Mouse (Mus musculus) heart, postnatal 0 days (tissue): ENCODE measurements at regions not wholly inside any gene's neighbourhood (a gene's known extent, or its start where the extent isn't known, plus 50 kb on each side); places are given as distances from the start of the nearest gene placed in this dataset.

Experiments
- ATAC-seq: fragments of 200-750 bp; cut with Nextera tagmentation; 2 replicates; pipeline ENCODE4 v1.8.0; 2017; ENCODE audit warnings: low read depth, moderate number of reproducible peaks, moderate library complexity; ENCODE audit not compliant: insufficient read depth
- DNase-seq: peaks from one replicate; pipeline ENCODE4 v3.0.0-alpha.2; 2016; ENCODE audit warnings: low spot score
- H3K27ac ChIP-seq: fragments of 300-500 bp; sonication (generic); 2 replicates; pipeline ENCODE4 v1.5.1; 2014; ENCODE audit warnings: low read depth, mild to moderate bottlenecking
- H3K27me3 ChIP-seq: fragments of 300-500 bp; sonication (generic); 2 replicates; pipeline ENCODE4 v1.6.1; 2014; ENCODE audit warnings: low read length, mixed read lengths; ENCODE audit not compliant: control insufficient read depth, insufficient read depth
- H3K36me3 ChIP-seq: fragments of 300-500 bp; sonication (generic); replicated peaks from 2 replicates; pipeline ENCODE4 v1.6.1; 2014; ENCODE audit warnings: low read length, mixed read lengths; ENCODE audit not compliant: control insufficient read depth, insufficient read depth
- H3K4me1 ChIP-seq: fragments of 300-500 bp; sonication (generic); 2 replicates; pipeline ENCODE4 v1.6.1; 2014; ENCODE audit warnings: antibody characterized with exemption; ENCODE audit not compliant: control insufficient read depth, insufficient read depth
- H3K4me2 ChIP-seq: fragments of 300-500 bp; sonication (generic); 2 replicates; pipeline ENCODE4 v1.6.1; 2014; ENCODE audit warnings: low read depth, mild to moderate bottlenecking, low read length, moderate library complexity
- H3K4me3 ChIP-seq: fragments of 300-500 bp; sonication (generic); 2 replicates; pipeline ENCODE4 v1.5.1; 2014; ENCODE audit warnings: low read depth, low read length
- H3K9ac ChIP-seq: fragments of 300-500 bp; sonication (generic); replicated peaks from 2 replicates; pipeline ENCODE4 v1.6.1; 2014; ENCODE audit warnings: low read depth, low read length, mixed read lengths
- H3K9me3 ChIP-seq: fragments of 300-500 bp; sonication (generic); replicated peaks from 2 replicates; pipeline ENCODE4 v1.6.1; 2016; ENCODE audit warnings: low read length; ENCODE audit not compliant: control insufficient read depth
- CTCF ChIP-seq: IDR thresholded peaks from 2 replicates; pipeline ENCODE4 v1.5.1; 2016; ENCODE audit warnings: antibody characterized with exemption, control low read depth, low read depth
- EP300 ChIP-seq: IDR thresholded peaks from 2 replicates; pipeline ENCODE4 v1.6.1; 2016; ENCODE audit warnings: antibody characterized with exemption, low read depth
- WGBS: fragments of 180-500 bp; shearing (Covaris S2); extraction: QIAGEN DNeasy Blood & Tissue Kit; methylation state at CpG from one replicate; pipeline ENCODE4 v1.1.7; 2014; 5-methylcytosine and 5-hydroxymethylcytosine counted together

DNA sequence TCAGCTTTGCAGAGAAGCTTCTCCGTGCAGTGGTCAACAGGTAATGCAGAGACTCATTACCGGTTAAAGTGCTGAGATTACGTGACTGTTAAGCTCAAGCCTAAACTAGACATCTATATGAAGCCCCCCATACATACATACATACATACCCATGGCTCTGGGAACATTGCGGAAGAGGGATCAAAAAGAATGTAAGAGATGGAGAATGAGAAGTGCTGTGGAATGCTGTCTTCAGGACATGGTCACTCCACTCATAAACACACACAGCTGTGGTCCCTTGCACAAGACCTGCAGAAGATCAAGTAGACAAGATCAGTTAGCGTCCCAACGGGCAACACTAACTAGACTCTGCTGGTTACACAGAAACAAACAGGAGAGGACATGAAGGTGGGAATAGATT is 265.2 kb downstream of the Rps15a start:
- no peak for ATAC-seq

DNA sequence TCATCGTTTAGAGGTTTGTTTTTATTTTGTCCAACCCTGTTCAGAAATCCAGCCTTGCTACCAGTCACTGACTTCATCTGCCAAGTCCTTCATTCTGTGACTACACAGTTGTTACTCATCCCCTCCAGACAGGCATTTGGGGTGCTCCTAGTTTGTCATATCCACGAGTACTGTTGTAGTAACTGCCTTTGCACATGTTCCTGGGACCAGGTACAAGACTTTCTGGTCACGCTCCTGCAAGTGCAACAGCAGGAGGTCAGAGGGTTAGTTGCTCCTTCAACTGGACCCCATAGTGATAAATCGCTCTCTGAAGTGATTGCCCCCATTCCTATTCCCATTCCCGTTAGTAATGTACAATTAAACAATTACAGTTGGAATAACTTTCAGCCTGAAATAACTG is 269.9 kb downstream of the Rps15a start:
- Histone ChIP-seq H3K4me3 (no peak overlapping the region), H3K4me1 (no peaks in the 10 kb centered on the region), H3K9me3 (no peaks in the 10 kb centered on the region), H3K4me2 (no peak overlapping the region), H3K9ac (no peak overlapping the region), H3K27ac (no peak overlapping the region), H3K36me3 (no peaks in the 10 kb centered on the region), H3K27me3 (no peaks in the 10 kb centered on the region)
- DNase-seq = no peak
- no peak for ATAC-seq
- WGBS = 76% methylated on average over 5 of the region's 5 CpGs
- TF ChIP-seq CTCF (no peak), EP300 (no peak)

More for the DNA sequence above, 265.2 kb downstream of the Rps15a start:
- no peaks in the 10 kb centered on the region for H3K4me1 ChIP-seq
- H3K4me2 ChIP-seq = no peak overlapping the region
- no peak overlapping the region for H3K4me3 ChIP-seq
- no peaks in the 10 kb centered on the region for H3K9me3 ChIP-seq
- TF ChIP-seq EP300 (no peak), CTCF (no peak)
- WGBS = 87% methylated on average over 6 of the region's 6 CpGs
- DNase-seq = no peak
- H3K9ac ChIP-seq = no peak overlapping the region
- no peaks in the 10 kb centered on the region for H3K27me3 ChIP-seq
- H3K27ac ChIP-seq = no peak overlapping the region
- H3K36me3 ChIP-seq = no peaks in the 10 kb centered on the region

DNA sequence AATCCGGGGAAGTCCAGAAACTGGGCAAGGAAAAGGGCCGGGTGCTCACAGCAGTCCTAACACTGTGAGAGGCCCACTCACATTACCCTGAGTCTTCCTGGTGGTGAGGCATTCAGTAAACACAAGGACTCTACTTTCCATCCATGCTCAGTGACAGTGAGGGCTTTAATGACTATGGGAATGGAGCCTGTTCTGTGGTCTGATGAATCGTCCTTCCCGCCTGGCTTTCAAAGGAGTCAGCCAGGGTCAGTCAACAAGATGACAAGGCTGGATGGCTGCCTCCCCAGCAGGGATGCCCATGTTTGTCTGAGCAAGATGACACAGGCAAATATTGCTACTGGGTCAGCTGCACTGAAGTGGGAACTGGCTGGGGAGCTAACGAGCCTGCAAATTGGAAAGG is 273.2 kb downstream of the Rps15a start:
- Histone ChIP-seq H3K36me3 (no peaks in the 10 kb centered on the region), H3K27ac (no peak overlapping the region), H3K9me3 (no peaks in the 10 kb centered on the region), H3K27me3 (no peaks in the 10 kb centered on the region), H3K4me1 (no peaks in the 10 kb centered on the region), H3K9ac (no peak overlapping the region), H3K4me3 (no peak overlapping the region), H3K4me2 (no peak overlapping the region)
- no peak for DNase-seq
- TF ChIP-seq CTCF (no peak), EP300 (no peak)
- 49% methylated on average over 5 of the region's 5 CpGs for WGBS
- no peak for ATAC-seq

DNA sequence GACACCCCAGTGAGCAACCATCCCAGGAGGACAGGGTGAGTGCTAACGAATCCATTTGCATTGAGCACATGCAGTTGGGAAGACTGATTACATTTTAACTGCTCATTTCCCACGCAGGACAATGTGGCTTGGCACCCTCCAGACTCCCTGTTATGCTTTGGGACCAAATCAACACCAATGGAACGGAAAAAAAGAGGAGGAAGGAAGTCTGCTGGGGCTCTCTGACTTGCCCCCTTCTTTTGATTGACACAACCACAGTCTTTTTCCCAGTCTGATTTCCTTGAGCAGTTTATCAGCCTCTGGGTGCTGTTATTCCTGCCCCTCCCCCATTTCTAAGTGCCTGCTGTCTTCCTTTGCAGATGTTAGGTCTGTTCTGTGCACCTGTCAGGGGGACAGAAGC is 321.0 kb downstream of the Rps15a start:
- TF ChIP-seq EP300 = no peak
- TF ChIP-seq CTCF = no peak
- ATAC-seq (no peak), DNase-seq (no peak)
- Histone ChIP-seq H3K36me3 (no peaks in the 10 kb centered on the region), H3K9me3 (no peaks in the 10 kb centered on the region), H3K9ac (no peak overlapping the region), H3K27me3 (no peaks in the 10 kb centered on the region), H3K4me2 (no peak overlapping the region), H3K27ac (no peak overlapping the region), H3K4me3 (no peak overlapping the region), H3K4me1 (no peaks in the 10 kb centered on the region)
- 20% methylated on average over 3 of the region's 3 CpGs for WGBS

DNA sequence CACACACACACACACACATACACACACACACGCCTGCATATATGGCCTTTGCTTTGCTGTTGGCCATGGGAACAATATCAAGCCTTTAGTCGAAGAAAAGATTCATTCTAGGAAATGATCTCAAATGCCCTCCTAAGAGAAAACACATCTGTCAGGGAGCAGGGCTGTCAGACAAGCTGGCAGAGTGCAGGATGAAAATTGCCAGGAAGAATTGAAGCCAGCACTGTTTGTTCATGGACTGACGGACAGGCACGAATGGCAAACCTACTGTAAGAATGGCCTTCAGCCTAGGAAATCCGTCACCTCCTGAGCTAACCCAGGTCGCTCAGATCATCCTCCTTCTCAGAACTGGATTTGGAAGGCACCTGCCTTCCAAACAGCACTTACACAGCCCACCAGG is 322.0 kb downstream of the Rps15a start:
- Histone ChIP-seq H3K4me3 (no peak overlapping the region), H3K27ac (no peak overlapping the region), H3K27me3 (no peaks in the 10 kb centered on the region), H3K4me1 (no peaks in the 10 kb centered on the region), H3K4me2 (no peak overlapping the region), H3K9me3 (no peaks in the 10 kb centered on the region), H3K36me3 (no peaks in the 10 kb centered on the region), H3K9ac (no peak overlapping the region)
- TF ChIP-seq CTCF (no peak), EP300 (no peak)
- WGBS = 76% methylated on average over 6 of the region's 6 CpGs
- DNase-seq = no peak
- no peak for ATAC-seq

DNA sequence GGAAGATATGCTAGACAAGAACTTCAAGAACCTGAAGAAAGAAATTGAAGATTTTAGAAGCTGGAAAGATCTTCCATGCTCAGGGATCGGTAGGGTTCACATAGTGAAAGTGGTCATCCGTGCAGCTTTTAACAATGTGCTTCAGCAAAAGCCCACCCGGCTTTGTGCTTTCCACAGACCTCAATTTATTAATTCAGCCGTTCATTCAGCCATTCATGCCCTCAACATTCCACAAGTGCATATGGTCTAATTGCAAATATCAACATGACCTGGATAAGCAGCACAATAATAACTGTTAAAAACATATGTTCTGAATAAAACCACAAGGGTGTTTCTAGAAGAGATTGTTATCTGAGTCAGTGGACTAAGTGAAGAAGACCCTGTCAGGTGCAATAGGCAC is 323.5 kb downstream of the Rps15a start:
- DNase-seq (no peak), ATAC-seq (no peak)
- no peak for TF ChIP-seq CTCF
- no peak for TF ChIP-seq EP300
- Histone ChIP-seq H3K27me3 (no peaks in the 10 kb centered on the region), H3K9ac (no peak overlapping the region), H3K4me1 (no peaks in the 10 kb centered on the region), H3K4me2 (no peak overlapping the region), H3K27ac (no peak overlapping the region), H3K9me3 (no peaks in the 10 kb centered on the region), H3K4me3 (no peak overlapping the region), H3K36me3 (no peaks in the 10 kb centered on the region)
- 85% methylated on average over 4 of the region's 4 CpGs for WGBS
